Comparison of ENCODE assay signal across 8 mouse cellular contexts in genomic region chrX:7722282-7722611, GRCm38 (mm10). TPM values are rescaled to one million over a fixed set of nuclear protein-coding genes. Genes with fewer than 3 reads are reported as not detected.
A peak's percentile ranks its signal among the peaks of the same experiment; 100 is the strongest.
DNase-seq lines count a peak whose midpoint lies in the region; ATAC-seq and TF ChIP-seq lines count a peak whose summit lies in the region.

No protein-coding gene starts in this region.

- in situ Hi-C loops in ES-E14 (cut with MboI; ENCODE audit: low sequenced_read_pairs in 2 of 2, unreplicated experiment in 2 of 2) = no loop called here

- peak overlapping the region; percentile 67 for H3K9ac ChIP-seq in heart, embryonic 14.5 days (ENCODE audit: low read length)
- H3K9ac ChIP-seq in ES-E14 (ENCODE audit: insufficient read depth, low read depth, low read length, poor library complexity, severe bottlenecking) = peak overlapping the region; percentile 90
- peak overlapping the region; percentile 66 for H3K9ac ChIP-seq in forebrain, embryonic 16.5 days (replicated peaks; ENCODE audit: low read depth, low read length)
- peak overlapping the region; percentile 77 for H3K9ac ChIP-seq in liver, postnatal 0 days (replicated peaks)

- no peak; the same call in 1 of the 2 replicates for ATAC-seq in heart, embryonic 14.5 days (ENCODE audit: insufficient number of reproducible peaks, insufficient read depth, low FRiP score, low read depth)
- peak; percentile 47; the same call in 1 of the 2 replicates for ATAC-seq in forebrain, embryonic 16.5 days
- no peak for ATAC-seq in liver, postnatal 0 days
- no peak for ATAC-seq in frontal cortex, adult (ENCODE audit: low TSS enrichment)

- TF ChIP-seq EP300 in liver, postnatal 0 days (IDR thresholded peaks at IDR 0.05; ENCODE audit: low read depth) = 0 out of 2 replicates have a peak, but pooled peaks have one; percentile 13

- peak overlapping the region; percentile 73 for H3K4me2 ChIP-seq in heart, embryonic 14.5 days (ENCODE audit: low read length)
- peak overlapping the region; percentile 77 for H3K4me2 ChIP-seq in forebrain, embryonic 16.5 days (ENCODE audit: low read length)
- peak overlapping the region; percentile 74 for H3K4me2 ChIP-seq in liver, postnatal 0 days (ENCODE audit: low read depth, low read length)

- no peak for DNase-seq in heart, postnatal 14 days
- no peak for DNase-seq in ES-E14 (ENCODE audit: low read depth, low spot score)
- no peak for DNase-seq in liver, postnatal 0 days
- DNase-seq in frontal cortex, postnatal 14 days (ENCODE audit: low spot score in 2 of 2) = no peak
- DNase-seq in frontal cortex, postnatal 10 days (ENCODE audit: low spot score in 2 of 2) = no peak

- H3K27ac ChIP-seq in heart, embryonic 14.5 days (replicated peaks in 1 of 2; ENCODE audit: control insufficient read depth in 1 of 2, insufficient read depth in 1 of 2, low read depth in 2 of 2, low read length in 2 of 2) = peak overlapping the region in 1 of 2 experiments; percentile 84; a peak in 2 of 4 replicates
- H3K27ac ChIP-seq in ES-E14 (ENCODE audit: insufficient read depth, low read depth, low read length, poor library complexity, severe bottlenecking) = peak overlapping the region; percentile 98
- H3K27ac ChIP-seq in forebrain, embryonic 16.5 days (ENCODE audit: low read length) = peak overlapping the region; percentile 94
- H3K27ac ChIP-seq in liver, postnatal 0 days (ENCODE audit: low read depth) = peak overlapping the region; percentile 95

- no peaks in the 10 kb centered on the region for H3K9me3 ChIP-seq in heart, embryonic 14.5 days (ENCODE audit: control insufficient read depth, low read length)
- H3K9me3 ChIP-seq in ES-E14 (ENCODE audit: control insufficient read depth, insufficient read depth, low read depth, low read length) = no peaks in the 10 kb centered on the region
- H3K9me3 ChIP-seq in forebrain, embryonic 16.5 days (ENCODE audit: control insufficient read depth, low read length) = no peaks in the 10 kb centered on the region
- no peaks in the 10 kb centered on the region for H3K9me3 ChIP-seq in liver, postnatal 0 days (ENCODE audit: low read length)

- H3K4me3 ChIP-seq in heart, embryonic 14.5 days (ENCODE audit: control insufficient read depth in 1 of 2, insufficient read depth in 1 of 2, low read depth in 1 of 2, low read length in 2 of 2) = peak overlapping the region; percentile 46 to 74
- H3K4me3 ChIP-seq in ES-E14 (ENCODE audit: insufficient read depth in 1 of 2, low read depth in 1 of 2, low read length in 2 of 2, poor library complexity in 1 of 2, severe bottlenecking in 1 of 2) = peak overlapping the region; percentile 68 to 99
- H3K4me3 ChIP-seq in forebrain, embryonic 16.5 days (replicated peaks; ENCODE audit: low read length) = peak overlapping the region; percentile 63
- peak overlapping the region; percentile 73 for H3K4me3 ChIP-seq in liver, postnatal 0 days (ENCODE audit: low read depth, low read length)

- TF ChIP-seq CTCF in liver, postnatal 0 days (IDR thresholded peaks at IDR 0.05; ENCODE audit: low read depth) = no peak

- no peaks in the 10 kb centered on the region for H3K4me1 ChIP-seq in heart, embryonic 14.5 days (ENCODE audit: control insufficient read depth in 2 of 2, insufficient read depth in 2 of 2, low read length in 2 of 2)
- peaks cover 0 to 8% of the 10 kb centered on the region in 2 experiments; a peak in 2 of 4 replicates for H3K4me1 ChIP-seq in ES-E14 (ENCODE audit: control insufficient read depth in 2 of 2, insufficient read depth in 2 of 2, low read length in 2 of 2, poor library complexity in 1 of 2)
- H3K4me1 ChIP-seq in forebrain, embryonic 16.5 days (replicated peaks; ENCODE audit: control insufficient read depth, insufficient read depth, low read length) = peaks cover 6% of the 10 kb centered on the region
- no peaks in the 10 kb centered on the region for H3K4me1 ChIP-seq in liver, postnatal 0 days (ENCODE audit: insufficient read depth)

- H3K36me3 ChIP-seq in heart, embryonic 14.5 days (ENCODE audit: control insufficient read depth, insufficient read depth, low read length) = peaks cover 25% of the 10 kb centered on the region
- peaks cover 21% of the 10 kb centered on the region for H3K36me3 ChIP-seq in ES-E14 (ENCODE audit: control insufficient read depth, insufficient read depth, low read length, poor library complexity, severe bottlenecking)
- no peaks in the 10 kb centered on the region for H3K36me3 ChIP-seq in forebrain, embryonic 16.5 days (ENCODE audit: control insufficient read depth, insufficient read depth)
- peaks cover 11% of the 10 kb centered on the region; the same call in 1 of the 2 replicates for H3K36me3 ChIP-seq in liver, postnatal 0 days (replicated peaks; ENCODE audit: insufficient read depth, low read length)

- intact Hi-C loops in heart, postnatal 14 days (cut with DNase I) = no loop called here

- no peaks in the 10 kb centered on the region for H3K27me3 ChIP-seq in heart, embryonic 14.5 days (ENCODE audit: control insufficient read depth, insufficient read depth, low read length)
- no peaks in the 10 kb centered on the region for H3K27me3 ChIP-seq in forebrain, embryonic 16.5 days (replicated peaks; ENCODE audit: control insufficient read depth, insufficient read depth, low read length)
- H3K27me3 ChIP-seq in liver, postnatal 0 days (ENCODE audit: insufficient read depth, low read length) = no peaks in the 10 kb centered on the region

- 23% methylated on average over 11 of the region's 11 CpGs for WGBS in heart, embryonic 14.5 days
- WGBS in forebrain, embryonic 16.5 days = 18% methylated on average over 11 of the region's 11 CpGs
- WGBS in liver, postnatal 0 days (ENCODE audit: insufficient replicate concordance) = 18% methylated on average over 11 of the region's 11 CpGs

TF ChIP-seq in ES-E14, 5 proteins besides CTCF, POLR2A, EP300 and RAD21:
- TF ChIP-seq MAFK (IDR thresholded peaks at IDR 0.05; ENCODE audit: insufficient read depth, low read depth, low read length) (no peak), CHD2 (IDR thresholded peaks at IDR 0.05; ENCODE audit: low read depth, low read length) (no peak), ZC3H11A (IDR thresholded peaks at IDR 0.05; ENCODE audit: borderline replicate concordance, low read depth, low read length) (no peak), ZNF384 (IDR thresholded peaks at IDR 0.05; ENCODE audit: low read depth, low read length) (no peak), HCFC1 (IDR thresholded peaks at IDR 0.05; ENCODE audit: borderline replicate concordance, insufficient read depth, low read length) (no peak)

RNA-seq across cellular contexts. Expression of gene Gm45208, which starts 0.2 kb away (rescaled TPM):
- not detected in 2 replicates for polyA plus RNA-seq in heart, embryonic 14.5 days (2014; fragmentation: Nextera tagmentation; extraction: Ambion mirVana)
- total RNA-seq in heart, postnatal 14 days (2021) = not detected
- total RNA-seq in ES-E14 (2012; rRNA removed) = 0.26 TPM in 1 of 2 replicates, not detected in the other
- 0.71 TPM in 1 of 2 replicates, not detected in the other for polyA plus RNA-seq in forebrain, embryonic 16.5 days (2015; fragmentation: Nextera tagmentation; extraction: Ambion mirVana)
- not detected in 2 replicates for polyA plus RNA-seq in liver, postnatal 0 days (2015; fragmentation: Nextera tagmentation; extraction: Ambion mirVana)

RNA-seq across cellular contexts. Expression of gene Praf2, which starts 6.0 kb away (rescaled TPM):
- 36.3 and 40.8 TPM in 2 replicates for polyA plus RNA-seq in heart, embryonic 14.5 days (2014; fragmentation: Nextera tagmentation; extraction: Ambion mirVana)
- total RNA-seq in heart, postnatal 14 days (2021) = 1 to 10 TPM; 7.0 to 8.0 TPM
- total RNA-seq in ES-E14 (2012; rRNA removed) = 41.9 and 48.0 TPM in 2 replicates
- 112 and 119 TPM in 2 replicates for polyA plus RNA-seq in forebrain, embryonic 16.5 days (2015; fragmentation: Nextera tagmentation; extraction: Ambion mirVana)
- 1.9 and 2.1 TPM in 2 replicates for polyA plus RNA-seq in liver, postnatal 0 days (2015; fragmentation: Nextera tagmentation; extraction: Ambion mirVana)

RNA-seq across cellular contexts. Expression of gene Wdr45, which starts 8.1 kb away (rescaled TPM):
- 18.5 and 24.0 TPM in 2 replicates for polyA plus RNA-seq in heart, embryonic 14.5 days (2014; fragmentation: Nextera tagmentation; extraction: Ambion mirVana)
- 10 to 100 TPM; 28.8 to 38.3 TPM for total RNA-seq in heart, postnatal 14 days (2021)
- total RNA-seq in ES-E14 (2012; rRNA removed) = 55.3 and 57.6 TPM in 2 replicates
- polyA plus RNA-seq in forebrain, embryonic 16.5 days (2015; fragmentation: Nextera tagmentation; extraction: Ambion mirVana) = 36.7 and 40.5 TPM in 2 replicates
- polyA plus RNA-seq in liver, postnatal 0 days (2015; fragmentation: Nextera tagmentation; extraction: Ambion mirVana) = 17.4 and 18.5 TPM in 2 replicates

RNA-seq across cellular contexts. Expression of gene Gpkow, which starts 25.3 kb away (rescaled TPM):
- polyA plus RNA-seq in heart, embryonic 14.5 days (2014; fragmentation: Nextera tagmentation; extraction: Ambion mirVana) = 33.5 TPM in 2 replicates
- 10 to 100 TPM; 21.4 to 21.5 TPM for total RNA-seq in heart, postnatal 14 days (2021)
- total RNA-seq in ES-E14 (2012; rRNA removed) = 9.5 and 11.5 TPM in 2 replicates
- polyA plus RNA-seq in forebrain, embryonic 16.5 days (2015; fragmentation: Nextera tagmentation; extraction: Ambion mirVana) = 53.2 and 53.5 TPM in 2 replicates
- polyA plus RNA-seq in liver, postnatal 0 days (2015; fragmentation: Nextera tagmentation; extraction: Ambion mirVana) = 8.0 and 9.3 TPM in 2 replicates

RNA-seq across cellular contexts. Expression of gene Ccdc120, which starts 28.5 kb away (rescaled TPM):
- polyA plus RNA-seq in heart, embryonic 14.5 days (2014; fragmentation: Nextera tagmentation; extraction: Ambion mirVana) = 4.7 and 5.9 TPM in 2 replicates
- 1 to 10 TPM in 1 of 2 experiments, under 1 TPM in 1; 0.74 to 1.2 TPM for total RNA-seq in heart, postnatal 14 days (2021)
- total RNA-seq in ES-E14 (2012; rRNA removed) = 15.8 and 22.9 TPM in 2 replicates
- polyA plus RNA-seq in forebrain, embryonic 16.5 days (2015; fragmentation: Nextera tagmentation; extraction: Ambion mirVana) = 50.0 and 64.2 TPM in 2 replicates
- 2.0 and 3.4 TPM in 2 replicates for polyA plus RNA-seq in liver, postnatal 0 days (2015; fragmentation: Nextera tagmentation; extraction: Ambion mirVana)

Comparison
In these comparisons a context has a peak if more than half of its experiments do, and no peak if none do; other contexts are left out.
1. RNA of gene Praf2, which starts 6.0 kb away (polyA plus RNA-seq): 112 to 119 TPM in forebrain, embryonic 16.5 days and 36.3 to 40.8 TPM in heart, embryonic 14.5 days; 1.9 to 2.1 TPM in liver, postnatal 0 days; every median in the first group is over 10 times any median in the second.
2. Peak in every context shown above with its lines, with median percentiles within 50 percentile points of each other: H3K4me2 ChIP-seq, H3K4me3 ChIP-seq and H3K9ac ChIP-seq.